Mouse (Mus musculus): Measurements from ENCODE around the gene Ap1b1.

- TF ChIP-seq CTCF (IDR thresholded peaks at IDR 0.05; ENCODE audit: low read depth, low read length) = no peak
- no peak for TF ChIP-seq POLR2A (IDR thresholded peaks at IDR 0.05; ENCODE audit: borderline replicate concordance, low read depth, low read length)
These were observed 10.1 kb downstream of the Ap1b1 start for GRCm38 (mm10) chr11:4996621-4997199.

Data from bone marrow macrophage, adult 2 months (primary cell).